Mouse (Mus musculus) ES-CJ7 (cell line): ENCODE data around the gene Slfn9.
"Not testable (repeated sequence)": the region's sequence is repeated elsewhere in the genome, so short reads cannot be mapped to it uniquely, and the experiment has no call there.

Experiments
- DNase-seq: peaks from one replicate; pipeline ENCODE4 v3.0.0; 2011; ENCODE audit warnings: low read depth, low spot score

Gene Slfn9

GRCm38 (mm10) chr11:82991469-82992166, at the start of gene Slfn9:
Slfn9 (minus strand) TSS chr11:82991830.
- peak; percentile 54 for DNase-seq

- DNase-seq, result no peak
These were observed 49.4 kb upstream of the Slfn9 start for GRCm38 (mm10) chr11:83041000-83041399.

DNA sequence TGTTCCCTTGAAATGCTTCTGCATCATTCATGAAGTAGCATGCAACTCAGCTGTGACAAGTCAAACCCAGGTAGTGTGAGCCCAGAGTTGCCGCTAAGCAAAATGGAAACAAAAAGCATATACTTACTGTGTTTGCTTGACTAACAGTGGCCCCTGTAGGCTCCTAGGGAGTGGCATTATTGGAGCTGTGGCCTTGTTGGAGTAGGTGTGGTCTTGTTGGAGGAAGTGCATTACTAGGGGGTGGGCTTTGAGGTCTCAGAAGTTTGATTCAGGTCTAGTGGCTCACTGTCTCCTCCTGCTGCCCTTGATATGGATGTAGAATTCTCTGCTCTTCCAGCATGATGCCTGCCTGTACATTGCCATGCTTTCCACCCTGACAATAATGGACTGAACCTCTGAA, 48.7 kb upstream of the Slfn9 start:
- peak; percentile 88 for DNase-seq

- no peak for DNase-seq
These were observed 48.2 kb upstream of the Slfn9 start for GRCm38 (mm10) chr11:83039796-83040195.

DNA sequence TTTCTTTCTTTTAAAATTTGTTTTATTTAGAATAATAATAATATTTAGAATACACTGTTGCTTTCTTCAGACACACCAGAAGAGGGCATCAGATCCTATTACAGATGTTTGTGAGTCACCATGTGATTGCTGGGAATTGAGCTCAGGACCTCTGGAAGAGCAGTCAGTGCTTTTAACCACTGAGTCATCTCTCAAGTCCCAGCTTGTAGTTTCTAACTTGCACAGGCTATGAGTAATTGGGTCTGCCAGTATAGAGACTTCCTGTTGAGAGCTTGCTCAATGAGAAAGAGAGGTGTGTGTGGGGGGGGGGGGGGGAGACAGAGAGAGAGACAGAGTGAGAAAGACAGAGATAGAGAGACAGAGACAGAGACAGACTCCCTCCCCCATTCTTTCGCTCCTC, 47.5 kb upstream of the Slfn9 start:
- no peak for DNase-seq

DNA sequence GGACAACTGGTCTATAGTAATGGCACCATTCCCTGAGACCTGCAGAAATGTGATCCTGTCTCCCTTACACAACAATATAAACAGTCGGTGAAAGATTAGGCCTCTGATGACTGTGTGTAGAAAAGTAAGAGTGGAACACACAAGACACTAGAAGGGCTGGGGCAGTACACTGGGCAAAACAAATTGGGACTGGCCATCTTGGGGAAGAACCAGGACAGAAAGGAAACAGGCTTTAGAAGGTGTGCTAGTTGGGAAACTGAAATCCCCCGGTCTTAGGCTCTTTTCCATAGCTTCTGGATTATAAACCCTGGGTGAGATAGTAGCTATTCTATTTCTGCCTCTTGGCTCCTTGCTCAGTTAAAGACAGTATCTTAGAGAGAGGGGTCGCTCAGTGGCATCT, 47.1 kb upstream of the Slfn9 start:
- DNase-seq, result not testable (repeated sequence)

DNA sequence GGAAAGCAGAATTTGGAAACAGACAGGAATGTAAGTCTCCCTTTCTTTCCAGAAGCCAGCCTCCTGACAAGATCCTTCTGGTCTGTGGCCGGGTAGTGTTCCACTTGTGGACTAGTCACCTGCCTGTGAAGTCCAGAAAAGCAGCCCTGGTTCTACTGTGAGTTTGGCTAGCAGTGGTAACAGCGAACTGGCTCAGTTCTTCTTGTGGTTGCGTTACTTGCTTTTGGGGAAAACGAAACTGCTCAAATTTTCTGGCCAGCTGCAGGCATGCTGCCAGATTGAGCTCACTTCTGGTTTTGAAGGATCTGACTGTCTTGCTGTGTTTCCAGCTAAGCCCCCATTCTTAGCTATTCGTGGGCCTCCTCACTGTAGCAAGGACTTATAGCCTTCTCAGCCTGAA, 29.0 kb upstream of the Slfn9 start, which contains the start of gene Slfn8:
Gene Slfn8, minus strand, starts transcription at position 190 of the 400 bp plus-strand sequence.
- DNase-seq, result no peak

DNA sequence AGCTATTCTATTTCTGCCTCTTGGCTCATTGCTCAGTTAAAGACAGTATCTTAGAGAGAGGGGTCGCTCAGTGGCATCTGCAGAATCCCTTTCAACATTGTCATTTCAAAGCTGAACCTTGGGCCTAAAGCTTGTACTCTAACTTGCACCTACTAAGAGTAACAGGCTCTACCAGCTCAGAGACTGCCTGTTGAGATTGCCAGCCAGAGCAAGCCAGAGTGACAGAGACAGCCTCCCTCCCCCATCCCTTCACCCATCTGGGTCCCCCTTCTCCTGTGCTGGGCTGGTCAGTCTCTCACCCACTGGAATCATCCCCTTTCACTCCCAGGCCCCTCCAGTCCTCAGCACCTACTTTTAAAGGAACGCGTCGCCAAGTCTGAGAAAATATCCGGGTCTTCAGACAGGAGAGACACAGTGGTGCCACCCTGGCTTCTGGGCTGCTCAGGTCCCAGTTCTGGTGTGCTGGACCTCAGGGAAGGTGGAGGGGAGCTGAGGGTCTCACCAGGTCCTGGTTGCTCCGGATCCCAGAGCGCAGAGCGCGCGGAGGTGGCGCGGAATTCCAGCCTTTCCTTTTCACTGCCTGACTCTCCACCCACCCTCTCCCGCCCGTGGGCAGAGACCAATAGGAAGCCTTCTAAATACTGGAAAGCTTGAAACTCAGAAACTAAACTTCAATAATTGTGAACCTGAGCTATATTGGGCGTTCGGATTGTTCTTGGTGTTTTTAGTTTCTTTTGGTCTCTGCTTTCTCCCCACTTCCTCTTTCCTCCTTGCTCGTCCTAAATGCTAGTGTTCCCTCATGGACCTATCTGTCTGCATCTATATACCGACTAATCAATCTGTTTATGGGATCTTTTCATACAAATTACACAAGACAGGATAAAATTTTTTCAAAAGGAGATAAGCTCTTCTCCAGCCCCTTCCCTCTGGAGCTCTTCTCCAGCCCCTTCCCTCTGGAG, 28.2 kb upstream of the Slfn9 start:
- DNase-seq, result not testable (repeated sequence)

DNA sequence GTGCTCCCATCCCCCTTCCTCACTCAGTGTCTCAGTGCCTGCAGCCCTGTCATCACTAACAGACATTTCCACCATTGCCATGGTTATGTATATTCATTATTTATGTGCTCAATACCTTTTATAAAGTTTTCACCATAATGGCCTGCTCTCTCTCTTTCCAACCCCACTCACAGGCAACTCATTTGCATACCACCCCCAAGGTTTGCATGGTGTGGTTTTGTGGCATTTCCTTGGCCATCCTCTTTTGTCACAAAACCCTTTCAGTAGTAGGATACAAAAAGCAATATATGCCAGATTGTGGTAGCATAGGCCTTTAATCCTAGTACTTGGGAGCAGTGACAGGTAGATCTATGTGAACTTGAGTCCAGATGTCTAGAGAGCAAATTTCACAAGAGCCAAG, 24.5 kb upstream of the Slfn9 start:
- DNase-seq, result no peak

- no peak for DNase-seq
These were observed 21.7 kb upstream of the Slfn9 start for GRCm38 (mm10) chr11:83013356-83013755.

GRCm38 (mm10) chr11:82990612-82991385, 831 bp downstream of the Slfn9 start:
- DNase-seq, result not testable (repeated sequence)

- no peak for DNase-seq
These were observed 2.3 kb downstream of the Slfn9 start for GRCm38 (mm10) chr11:82989357-82989756.

DNA sequence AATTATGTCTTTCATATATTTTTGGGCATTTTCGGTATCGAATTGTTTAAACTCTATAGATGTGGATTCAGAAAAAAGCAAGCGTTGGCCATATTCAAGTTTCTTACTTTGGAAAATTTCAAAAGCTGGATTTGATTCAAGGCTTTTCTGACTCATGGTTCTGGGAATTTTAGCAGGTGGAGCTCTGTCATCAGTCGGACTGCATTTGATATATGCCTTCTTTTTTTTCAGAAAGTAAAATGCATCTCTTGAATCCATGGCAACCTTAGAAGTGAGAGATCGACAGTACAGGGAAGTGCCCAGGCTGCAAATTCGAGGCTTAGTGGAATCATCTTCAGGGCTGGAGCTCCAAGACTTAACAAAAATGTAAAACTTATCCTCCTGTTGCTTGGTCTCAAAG, 4.0 kb downstream of the Slfn9 start:
- DNase-seq, result no peak

DNA sequence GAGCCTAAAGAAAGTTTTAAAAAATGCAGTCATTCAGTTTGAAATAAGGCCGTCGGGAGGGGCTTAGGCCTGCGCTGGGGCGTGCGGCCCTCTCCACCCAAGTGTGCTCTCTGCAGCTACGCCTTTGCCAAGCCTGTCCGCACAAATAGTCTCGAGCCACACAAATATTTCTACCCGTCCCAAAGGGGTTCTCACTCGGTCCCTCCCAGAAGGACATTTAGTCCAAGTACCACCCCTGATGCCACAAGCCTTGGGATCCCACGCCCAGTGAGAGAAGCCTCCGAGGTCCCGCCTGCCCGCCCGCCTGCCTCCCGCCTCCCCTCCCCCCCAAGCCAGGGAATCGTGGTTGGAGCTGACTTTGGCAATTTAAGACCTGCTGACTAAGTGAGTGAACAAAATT, 8.4 kb downstream of the Slfn9 start:
- no peak for DNase-seq

GRCm38 (mm10) chr11:82982409-82982808, 9.2 kb downstream of the Slfn9 start:
- DNase-seq, result not testable (repeated sequence)

DNA sequence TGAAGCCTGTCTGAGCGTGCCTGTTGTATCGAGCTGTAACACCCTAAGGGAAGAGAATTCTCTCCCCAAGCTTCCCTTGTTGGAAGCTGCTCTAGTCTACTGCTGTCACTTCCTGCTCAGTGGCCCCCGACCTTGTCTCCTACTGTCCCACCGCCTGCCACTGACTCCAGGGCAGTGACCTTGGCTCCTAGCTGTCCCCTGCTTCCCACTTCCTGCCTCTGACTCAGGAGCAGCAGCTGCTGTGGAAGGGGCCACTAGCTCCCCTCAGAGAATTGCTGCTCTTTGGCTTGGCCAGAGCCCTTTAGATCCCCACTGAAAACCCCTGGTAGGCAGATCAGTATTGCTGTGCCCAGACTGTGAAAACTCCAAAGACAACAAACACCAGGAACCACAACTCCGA, 17.7 kb downstream of the Slfn9 start:
- no peak for DNase-seq

DNA sequence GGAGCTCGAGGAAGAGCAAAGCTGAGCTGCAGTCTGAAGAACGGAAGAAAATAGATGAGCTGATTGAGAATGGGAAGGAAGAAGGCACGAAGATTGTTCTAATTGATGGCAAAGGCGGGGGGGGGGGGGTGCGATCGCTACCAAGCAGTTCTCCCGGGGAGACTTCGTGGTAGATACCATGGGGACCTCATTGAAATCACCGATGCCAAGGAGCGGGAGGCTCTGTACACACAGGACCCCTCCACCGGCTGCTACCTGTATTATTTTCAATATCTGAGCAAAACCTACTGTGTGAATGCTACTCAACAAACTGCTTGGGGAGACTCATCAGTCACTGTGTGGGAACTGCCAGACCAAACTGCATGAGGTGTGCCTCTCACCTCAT, 20.0 kb downstream of the Slfn9 start:
- DNase-seq, result no peak

GRCm38 (mm10) chr11:82970712-82971589, 20.7 kb downstream of the Slfn9 start:
- DNase-seq, result no peak

- no peak for DNase-seq
These were observed 29.4 kb downstream of the Slfn9 start for GRCm38 (mm10) chr11:82962215-82962614.

DNA sequence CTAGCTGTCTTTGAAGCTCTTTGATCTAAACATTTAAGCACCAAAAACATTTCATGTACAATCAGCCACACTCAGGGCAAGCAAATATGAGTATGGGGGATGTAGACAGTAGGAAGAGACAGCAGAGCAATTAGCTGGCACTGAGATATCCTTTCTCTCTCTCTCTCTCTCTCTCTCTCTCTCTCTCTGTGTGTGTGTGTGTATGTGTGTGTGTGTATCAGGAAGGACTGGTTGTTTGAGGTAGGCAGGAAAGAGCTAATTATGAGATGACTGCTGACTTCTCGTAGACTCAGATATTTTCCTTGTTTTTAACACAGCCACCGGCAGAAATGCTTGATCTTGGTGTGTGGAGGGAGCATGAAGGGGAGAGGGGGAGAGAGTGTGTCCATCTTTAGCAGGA, 29.9 kb downstream of the Slfn9 start:
- no peak for DNase-seq

- DNase-seq, result peak; percentile 55
These were observed 32.0 kb downstream of the Slfn9 start for GRCm38 (mm10) chr11:82959613-82960012.
